Mouse (Mus musculus): Measurements from ENCODE around the gene Ilk.
"Not testable (repeated sequence)": the region's sequence is repeated elsewhere in the genome, so short reads cannot be mapped to it uniquely, and the experiment has no call there.

Gene Ilk

GRCm38 (mm10) chr7:105743246-105743925 lies 7.0 kb downstream of the Ilk start:
- not testable (repeated sequence) for DNase-seq

- DNase-seq, result peak; percentile 92
Observed at GRCm38 (mm10) chr7:105743926-105744590, 7.7 kb downstream of the Ilk start, which contains the start of gene Taf10. Gene Taf10 (minus strand): TSS chr7:105744361.

DNA sequence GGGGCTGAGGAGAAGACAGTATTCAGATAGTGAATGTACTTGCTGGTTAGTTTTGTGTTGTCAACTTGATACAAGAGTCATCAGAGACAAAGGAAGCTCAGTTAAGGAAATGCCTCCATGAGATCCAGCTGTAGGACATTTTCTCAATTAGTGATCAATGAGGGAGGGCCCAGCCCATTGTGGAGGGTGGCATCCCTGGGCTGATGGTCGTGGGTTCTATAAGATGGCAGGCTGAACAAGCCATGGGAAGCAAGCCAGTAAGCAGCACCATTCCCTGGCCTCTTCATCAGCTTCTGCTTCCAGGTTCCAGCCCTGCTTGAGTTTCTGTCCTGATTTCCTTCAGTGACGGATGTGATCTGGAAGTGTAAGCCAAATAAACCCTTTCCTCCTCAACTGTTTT lies 11.4 kb downstream of the Ilk start:
- no peak for DNase-seq

GRCm38 (mm10) chr7:105751491-105752433 lies 15.4 kb downstream of the Ilk start, which contains the start of gene Tpp1:
Gene Tpp1 (minus strand): TSS chr7:105752235.
- peak; percentile 96 for DNase-seq

DNA sequence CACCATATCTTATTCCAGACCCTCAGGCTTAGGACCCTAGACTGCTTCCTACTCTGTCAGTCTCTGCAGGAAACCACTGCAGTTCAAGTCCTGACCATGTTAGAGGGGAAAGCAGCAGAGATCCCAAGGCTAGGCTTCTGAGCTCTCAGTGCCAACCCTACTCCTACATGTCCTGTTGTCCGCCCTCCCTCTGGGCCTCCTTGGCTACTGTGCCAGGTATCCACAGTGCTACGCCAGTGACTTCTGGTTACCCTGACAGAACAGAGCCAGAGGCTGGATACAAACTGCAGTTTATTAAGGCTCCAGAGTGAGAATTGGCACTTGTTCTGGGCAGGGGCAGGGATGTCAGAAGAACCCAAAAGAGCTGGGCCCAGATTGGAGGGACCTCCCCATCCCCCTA lies 16.3 kb downstream of the Ilk start:
- no peak for DNase-seq

DNA sequence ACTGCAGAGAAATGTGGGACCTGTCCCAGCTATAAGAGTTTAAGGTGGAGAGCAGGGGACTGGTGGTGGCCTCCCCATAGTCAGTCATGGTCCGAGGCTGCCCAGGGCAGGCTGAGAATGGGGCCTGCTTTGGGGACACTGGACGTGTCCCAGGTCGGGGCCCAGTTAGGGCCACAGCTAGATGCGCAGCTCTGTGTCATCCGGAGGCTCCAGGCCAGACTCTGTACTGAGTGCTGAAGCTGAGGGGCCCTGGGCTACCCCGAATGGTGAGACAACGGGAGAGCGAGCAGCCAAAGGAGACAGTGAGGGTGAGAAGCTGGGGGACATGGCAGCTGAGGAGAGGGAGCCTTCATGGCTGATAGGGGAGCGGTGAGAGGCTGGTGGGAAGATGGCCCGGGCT lies 16.9 kb downstream of the Ilk start:
- no peak for DNase-seq

DNA sequence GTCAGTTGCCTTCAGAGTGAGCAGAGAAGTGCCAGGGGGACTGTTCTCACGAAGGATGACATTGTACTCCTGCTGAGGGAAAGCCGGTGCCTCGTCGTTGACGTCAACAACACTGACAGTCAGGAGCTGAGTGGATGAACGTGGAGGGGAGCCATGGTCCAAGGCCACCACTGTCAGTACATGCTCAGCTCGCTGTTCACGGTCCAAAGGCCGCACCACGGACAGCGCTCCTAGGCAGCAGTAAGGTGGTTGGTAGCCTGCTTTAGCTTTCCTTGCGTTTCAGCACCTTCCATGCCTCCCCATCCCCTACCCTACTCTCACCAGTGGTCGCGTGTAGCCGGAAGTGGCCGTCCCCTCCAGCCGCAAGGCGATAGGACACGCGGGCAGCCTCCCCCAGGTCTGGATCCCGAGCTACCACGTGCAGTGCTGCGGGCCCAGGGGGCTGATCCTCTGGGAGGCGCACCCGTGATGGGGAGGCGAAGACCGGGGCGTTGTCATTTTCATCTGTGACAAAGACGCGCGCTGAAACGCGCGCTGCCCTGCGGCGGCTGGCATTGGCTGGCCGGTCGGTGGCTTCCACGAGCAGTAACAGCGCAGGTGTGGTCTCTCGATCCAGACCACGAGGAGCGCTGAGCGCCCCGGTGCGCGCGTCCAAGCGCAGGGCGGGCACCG lies 25.6 kb downstream of the Ilk start:
- no peak for DNase-seq

- no peak for DNase-seq
Observed at GRCm38 (mm10) chr7:105762517-105763270, 26.3 kb downstream of the Ilk start.

DNA sequence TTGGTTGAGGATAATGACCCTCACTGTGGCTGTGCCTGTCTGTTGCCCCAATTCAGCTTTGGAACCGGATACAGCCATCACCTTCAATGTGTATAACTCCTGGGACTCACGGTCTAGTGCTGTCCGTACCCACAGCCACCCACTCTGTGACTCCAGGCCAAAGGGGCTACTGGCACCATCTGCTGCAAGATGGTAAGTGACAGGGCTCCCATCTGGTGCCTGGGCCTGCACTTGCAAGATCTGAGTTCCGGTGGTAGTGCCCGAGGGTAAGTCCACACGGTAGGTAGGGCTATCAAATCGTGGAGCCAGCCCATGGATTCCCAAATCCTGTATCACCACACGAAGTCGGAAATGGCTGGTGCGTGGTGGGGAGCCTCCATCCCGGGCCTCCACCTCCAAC lies 27.9 kb downstream of the Ilk start:
- DNase-seq, result no peak

DNA sequence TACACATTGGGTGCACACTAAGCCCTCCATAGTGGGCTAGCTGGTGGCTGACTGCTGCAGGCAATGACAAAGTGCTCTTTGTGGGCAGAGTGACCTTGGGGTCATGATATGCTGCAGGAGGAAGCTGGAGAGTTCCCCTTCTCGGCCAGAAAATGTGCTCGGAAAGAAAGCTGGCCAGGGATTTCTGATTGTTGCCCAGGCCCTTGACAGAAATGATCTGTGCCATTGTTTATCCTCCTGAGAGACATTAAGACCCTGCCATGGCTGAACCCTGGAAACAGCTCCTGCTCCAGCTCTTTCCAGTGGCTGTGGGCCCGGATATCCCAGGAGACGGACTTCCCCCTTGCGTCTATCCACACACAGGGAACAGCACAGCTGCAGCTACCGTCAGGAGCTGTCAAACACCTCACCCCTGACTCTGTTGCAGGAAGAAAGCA lies 31.4 kb downstream of the Ilk start:
- no peak for DNase-seq

DNA sequence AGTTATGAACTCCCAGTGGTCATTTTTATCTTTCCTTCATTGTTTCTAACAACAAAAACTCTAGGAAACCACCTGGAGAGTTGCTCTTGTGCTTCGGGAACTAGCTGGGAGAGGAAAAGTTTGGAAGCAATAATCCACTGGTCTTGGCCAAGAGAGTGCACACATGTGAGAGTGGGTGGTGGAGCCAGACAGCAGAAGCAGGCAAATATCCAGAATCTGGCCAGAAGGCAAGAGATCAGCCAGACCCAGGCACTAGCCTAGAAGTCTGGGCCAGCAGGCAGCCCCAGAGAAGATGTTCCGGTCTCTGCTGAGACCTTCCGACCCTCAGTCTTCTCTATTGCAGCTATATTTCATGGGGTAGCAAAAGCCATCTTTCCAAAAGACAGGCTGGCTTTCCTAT lies 33.6 kb downstream of the Ilk start:
- no peak for DNase-seq

GRCm38 (mm10) chr7:105772331-105772730 lies 35.9 kb downstream of the Ilk start:
- no peak for DNase-seq

DNA sequence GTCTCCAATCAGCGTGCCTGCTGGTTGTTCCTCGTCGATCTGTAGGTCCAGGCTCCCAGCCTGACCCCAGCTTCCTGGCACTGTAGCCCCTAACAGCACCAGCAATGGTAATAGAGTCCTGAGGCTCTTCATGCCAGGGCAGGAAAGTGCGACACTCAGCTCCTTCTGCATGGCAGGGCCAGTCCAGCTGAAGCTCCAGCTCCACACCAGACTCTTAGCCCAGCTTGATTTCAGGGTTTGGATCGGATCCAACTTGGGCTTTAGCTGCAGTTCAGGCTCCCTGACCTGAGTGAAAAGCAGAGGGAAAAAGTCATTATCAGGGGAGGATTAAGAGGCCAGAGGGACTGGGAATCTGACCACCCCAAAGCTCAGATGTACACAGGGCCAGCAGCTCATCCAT lies 36.6 kb downstream of the Ilk start:
- no peak for DNase-seq

DNA sequence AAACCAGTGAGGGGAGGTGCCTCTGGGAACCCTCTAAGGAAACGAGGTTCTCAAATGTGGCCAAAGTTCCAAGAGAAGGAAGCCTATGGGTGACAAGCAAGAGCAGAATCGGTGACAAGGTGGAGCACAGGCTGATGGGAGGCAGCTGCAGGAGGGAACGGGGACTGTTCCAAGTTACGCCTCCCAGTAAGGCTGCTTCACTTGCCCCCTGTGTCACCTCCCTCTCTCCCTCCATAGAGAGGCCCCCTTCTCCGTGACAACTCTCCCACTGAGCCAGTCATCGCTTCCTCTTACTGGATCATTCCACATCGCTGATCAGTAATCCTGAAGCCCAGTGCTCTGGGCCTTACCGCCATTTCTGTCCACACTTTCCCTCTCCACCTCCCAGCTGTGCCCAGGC lies 38.3 kb downstream of the Ilk start:
- DNase-seq, result no peak

DNA sequence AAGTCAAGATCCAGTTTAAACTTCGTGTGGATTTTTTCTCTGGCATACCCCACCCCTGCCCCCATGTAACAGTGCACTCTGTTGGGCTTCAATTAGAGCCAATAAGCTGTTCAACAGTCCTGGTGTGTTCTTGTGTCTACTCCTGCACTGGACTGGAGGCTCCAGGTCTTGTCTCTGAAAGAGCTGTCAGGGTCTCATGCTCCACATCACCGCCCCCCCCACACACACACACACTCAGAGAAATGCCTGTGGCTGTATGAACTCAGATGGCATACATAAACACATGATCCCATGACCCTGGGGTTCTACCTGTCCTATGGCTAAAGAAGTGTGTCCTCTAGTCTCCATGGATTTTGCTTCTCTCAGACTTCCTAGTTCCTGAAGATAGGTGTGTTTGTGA lies 39.6 kb downstream of the Ilk start:
- no peak for DNase-seq

DNA sequence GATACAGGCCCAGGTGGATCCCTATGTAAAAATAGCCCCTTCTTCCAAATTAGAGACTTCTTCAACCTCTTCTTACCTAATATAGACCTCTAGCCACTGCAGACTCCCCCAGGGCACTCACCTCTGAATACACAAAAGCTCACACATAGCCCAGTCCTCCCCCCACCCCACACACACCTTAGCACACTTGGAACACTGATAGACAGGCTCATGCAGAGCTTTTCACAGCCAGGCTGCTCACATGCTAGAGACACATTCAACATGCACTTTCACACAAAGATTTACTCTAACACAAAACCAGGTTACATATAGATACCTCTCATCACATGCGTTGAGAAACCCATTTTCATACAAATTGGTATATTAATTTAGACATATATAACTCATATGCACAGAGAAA lies 40.9 kb downstream of the Ilk start:
- no peak for DNase-seq

- DNase-seq, result no peak
Observed at GRCm38 (mm10) chr7:105777797-105778552, 41.6 kb downstream of the Ilk start.

DNA sequence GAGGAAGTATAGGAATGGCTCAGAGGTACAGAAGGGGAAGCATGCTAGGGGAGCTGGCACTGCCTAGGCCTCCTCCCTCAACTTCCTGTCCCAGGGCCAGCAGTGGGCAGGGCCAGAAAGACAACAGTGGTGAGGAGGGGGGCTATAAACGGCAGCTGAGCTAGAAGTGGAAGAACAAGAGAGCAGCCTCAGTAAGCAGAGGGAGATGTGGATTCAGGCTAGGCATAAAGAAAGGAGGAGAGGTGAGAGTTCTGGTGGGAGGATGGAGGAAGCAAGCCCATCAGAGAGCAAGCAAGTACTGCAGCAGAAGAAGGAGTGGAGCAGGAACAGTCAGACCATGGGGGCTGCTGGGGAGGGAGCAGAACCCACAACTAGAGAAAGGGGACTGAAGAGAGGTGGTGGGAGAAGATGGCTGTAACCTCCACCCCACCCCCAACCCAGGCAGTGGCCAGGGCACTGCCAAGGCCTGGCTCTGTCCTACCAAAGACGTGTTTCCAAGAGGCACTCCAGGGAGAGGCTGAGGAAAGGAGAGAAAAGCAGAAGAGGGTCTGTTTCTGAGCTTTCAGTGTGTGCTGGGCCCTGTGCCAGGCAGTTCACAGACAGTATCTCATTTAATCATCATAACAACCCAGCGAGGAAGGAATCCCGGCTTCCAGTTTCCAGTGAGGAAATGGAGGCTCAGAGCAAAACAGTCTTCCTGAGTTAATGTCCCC lies 42.3 kb downstream of the Ilk start:
- DNase-seq, result no peak

DNA sequence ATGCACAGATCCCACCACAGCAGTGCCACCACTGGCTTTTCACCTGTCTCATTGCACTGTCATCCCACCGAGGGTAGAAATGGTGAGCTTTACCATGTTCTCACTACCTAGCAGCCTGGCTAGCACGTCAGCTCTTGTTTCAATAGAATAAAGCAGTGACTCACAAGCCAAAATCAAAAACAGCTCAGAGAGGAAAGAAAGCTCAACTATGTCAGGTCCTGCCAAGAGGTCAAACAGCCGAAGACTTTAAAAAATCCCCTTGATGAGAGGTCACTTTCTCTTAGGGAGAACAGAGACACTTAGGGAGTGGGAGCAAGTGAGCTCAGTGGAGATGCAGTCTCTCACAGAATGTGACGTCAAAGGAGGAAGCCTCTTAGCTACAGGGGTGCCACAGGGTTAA lies 47.5 kb downstream of the Ilk start:
- DNase-seq, result no peak

- no peak for DNase-seq
Observed at GRCm38 (mm10) chr7:105784556-105784955, 48.2 kb downstream of the Ilk start.

Measured in right cerebral cortex, adult 18-20 months (tissue).